Mouse (Mus musculus) mature B cell (primary cell): ENCODE results near the gene Afap1l2.

Experiments used
- in situ Hi-C: fragments of 300-500 bp; cut with MboI; formaldehyde crosslinking; loops from 2 replicates; pipeline ENCODE4 v1.14.3; 2019

Gene Afap1l2

GRCm38 (mm10) chr19:56887879-56888278, 120.1 kb downstream of the Afap1l2 start:
- in situ Hi-C loops = no loop called here

- in situ Hi-C loops = no loop called here
Measured at GRCm38 (mm10) chr19:56877364-56877763, 130.7 kb downstream of the Afap1l2 start.

GRCm38 (mm10) chr19:56874601-56875315, 133.3 kb downstream of the Afap1l2 start:
- in situ Hi-C loops = no loop called here

DNA sequence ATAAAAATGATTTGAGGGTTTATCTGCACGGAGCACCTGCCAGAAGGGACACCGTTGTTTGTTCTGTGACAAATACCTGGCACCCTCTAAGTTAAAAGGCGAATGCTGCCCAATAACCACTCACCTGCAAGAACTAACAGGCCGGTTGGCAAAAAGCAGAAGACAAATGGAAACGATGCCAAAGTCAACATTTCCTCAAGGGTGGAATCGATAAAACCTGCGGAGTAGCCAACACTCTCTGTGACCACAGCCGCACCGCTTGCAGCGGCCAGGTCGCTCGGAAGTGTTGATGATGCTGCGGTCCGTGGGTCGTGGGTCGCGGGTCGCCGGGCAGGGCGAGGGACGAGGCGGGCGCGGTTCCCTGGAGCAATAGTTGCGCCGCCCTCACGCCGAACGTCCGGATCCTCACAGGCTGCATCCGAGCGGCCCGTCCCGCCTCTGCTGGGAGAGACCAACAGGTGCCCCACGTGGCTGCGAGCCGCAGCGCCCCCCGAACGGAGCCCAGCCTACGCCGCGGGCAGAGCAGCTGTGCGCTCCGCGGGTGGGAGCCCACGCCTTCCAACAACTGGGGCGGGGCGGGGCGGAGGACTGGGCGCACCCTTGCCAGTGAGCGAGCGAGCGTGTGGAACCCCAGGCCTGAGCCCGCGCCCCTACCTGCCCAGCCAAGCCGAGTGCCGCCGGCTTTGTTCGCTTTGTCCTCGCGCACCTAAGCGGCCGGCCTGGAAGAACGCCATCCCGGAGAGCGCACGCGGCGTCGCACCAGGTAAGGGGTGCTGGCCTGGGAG, 134.0 kb downstream of the Afap1l2 start, which contains the start of gene Vwa2:
Gene Vwa2, plus strand, starts transcription at position 434 of the 785 bp plus-strand sequence.
- in situ Hi-C loops = no loop called here

GRCm38 (mm10) chr19:56867701-56868100, 140.3 kb downstream of the Afap1l2 start:
- in situ Hi-C loops = no loop called here
